Mouse (Mus musculus): ENCODE measurements around the gene Zdhhc7. TPM values are rescaled to one million over a fixed set of nuclear protein-coding genes. Genes with fewer than 3 reads are reported as not detected.
A peak's percentile ranks its signal among the peaks of the same experiment; 100 is the strongest.

Zdhhc7 gene
- polyA plus RNA-seq, 1 experiment: 93.4 TPM

- no peaks in the 10 kb centered on the region for H3K36me3 ChIP-seq (ENCODE audit: control insufficient read depth, insufficient read depth, low read length)
- H3K4me1 ChIP-seq (replicated peaks; ENCODE audit: control insufficient read depth, insufficient read depth, low read length): peaks cover 16% of the 10 kb centered on the region
- TF ChIP-seq CTCF (IDR thresholded peaks at IDR 0.05; ENCODE audit: borderline replicate concordance, control insufficient read depth, extremely low read depth, insufficient read depth, low read length, poor library complexity) (no peak), POLR2A (IDR thresholded peaks at IDR 0.05; ENCODE audit: control insufficient read depth, extremely low read depth, insufficient read depth, low read length, poor library complexity) (no peak)
- H3K27me3 ChIP-seq (ENCODE audit: control insufficient read depth, insufficient read depth, low read length): no peaks in the 10 kb centered on the region
- 6% methylated on average over 25 of the region's 25 CpGs for WGBS
- H3K4me3 ChIP-seq (ENCODE audit: control insufficient read depth, insufficient read depth, low read length): peak overlapping the region; percentile 92
- no peak overlapping the region for H3K27ac ChIP-seq (ENCODE audit: control insufficient read depth, insufficient read depth, low read length)
- DNase-seq: no peak
Measured at GRCm38 (mm10) chr8:120100388-120101067, 754 bp downstream of the Zdhhc7 start.

- Histone ChIP-seq H3K4me1 (replicated peaks; ENCODE audit: control insufficient read depth, insufficient read depth, low read length) (peaks cover 8% of the 10 kb centered on the region; the same call in 1 of the 2 replicates), H3K27me3 (ENCODE audit: control insufficient read depth, insufficient read depth, low read length) (no peaks in the 10 kb centered on the region), H3K36me3 (ENCODE audit: control insufficient read depth, insufficient read depth, low read length) (peaks cover 14% of the 10 kb centered on the region), H3K27ac (ENCODE audit: control insufficient read depth, insufficient read depth, low read length) (no peak overlapping the region), H3K4me3 (ENCODE audit: control insufficient read depth, insufficient read depth, low read length) (no peak overlapping the region)
- 89% methylated on average over 2 of the region's 2 CpGs for WGBS
- DNase-seq: no peak
- TF ChIP-seq POLR2A (IDR thresholded peaks at IDR 0.05; ENCODE audit: control insufficient read depth, extremely low read depth, insufficient read depth, low read length, poor library complexity): no peak
- TF ChIP-seq CTCF (IDR thresholded peaks at IDR 0.05; ENCODE audit: borderline replicate concordance, control insufficient read depth, extremely low read depth, insufficient read depth, low read length, poor library complexity): no peak
Measured at GRCm38 (mm10) chr8:120096486-120096885, 4.8 kb downstream of the Zdhhc7 start.

GRCm38 (mm10) chr8:120094801-120095200 lies 6.5 kb downstream of the Zdhhc7 start:
- H3K4me3 ChIP-seq (ENCODE audit: control insufficient read depth, insufficient read depth, low read length): no peak overlapping the region
- H3K4me1 ChIP-seq (replicated peaks; ENCODE audit: control insufficient read depth, insufficient read depth, low read length): 0 out of 2 replicates have a peak, but pooled peaks cover 3% of the 10 kb centered on the region
- WGBS: 93% methylated on average over 10 of the region's 10 CpGs
- peaks cover 17% of the 10 kb centered on the region for H3K36me3 ChIP-seq (ENCODE audit: control insufficient read depth, insufficient read depth, low read length)
- no peak overlapping the region for H3K27ac ChIP-seq (ENCODE audit: control insufficient read depth, insufficient read depth, low read length)
- DNase-seq: no peak
- TF ChIP-seq CTCF (IDR thresholded peaks at IDR 0.05; ENCODE audit: borderline replicate concordance, control insufficient read depth, extremely low read depth, insufficient read depth, low read length, poor library complexity): no peak
- TF ChIP-seq POLR2A (IDR thresholded peaks at IDR 0.05; ENCODE audit: control insufficient read depth, extremely low read depth, insufficient read depth, low read length, poor library complexity): no peak
- no peaks in the 10 kb centered on the region for H3K27me3 ChIP-seq (ENCODE audit: control insufficient read depth, insufficient read depth, low read length)

- DNase-seq: no peak
- Histone ChIP-seq H3K4me1 (replicated peaks; ENCODE audit: control insufficient read depth, insufficient read depth, low read length) (0 out of 2 replicates have a peak, but pooled peaks cover 3% of the 10 kb centered on the region), H3K27me3 (ENCODE audit: control insufficient read depth, insufficient read depth, low read length) (no peaks in the 10 kb centered on the region), H3K27ac (ENCODE audit: control insufficient read depth, insufficient read depth, low read length) (no peak overlapping the region), H3K36me3 (ENCODE audit: control insufficient read depth, insufficient read depth, low read length) (peaks cover 23% of the 10 kb centered on the region), H3K4me3 (ENCODE audit: control insufficient read depth, insufficient read depth, low read length) (no peak overlapping the region)
- no peak for TF ChIP-seq CTCF (IDR thresholded peaks at IDR 0.05; ENCODE audit: borderline replicate concordance, control insufficient read depth, extremely low read depth, insufficient read depth, low read length, poor library complexity)
- TF ChIP-seq POLR2A (IDR thresholded peaks at IDR 0.05; ENCODE audit: control insufficient read depth, extremely low read depth, insufficient read depth, low read length, poor library complexity): no peak
- WGBS: 98% methylated on average over 3 of the region's 3 CpGs
Measured at GRCm38 (mm10) chr8:120093103-120093502, 8.2 kb downstream of the Zdhhc7 start.

- TF ChIP-seq POLR2A (IDR thresholded peaks at IDR 0.05; ENCODE audit: control insufficient read depth, extremely low read depth, insufficient read depth, low read length, poor library complexity) (no peak), CTCF (IDR thresholded peaks at IDR 0.05; ENCODE audit: borderline replicate concordance, control insufficient read depth, extremely low read depth, insufficient read depth, low read length, poor library complexity) (no peak)
- Histone ChIP-seq H3K36me3 (ENCODE audit: control insufficient read depth, insufficient read depth, low read length) (peaks cover 44% of the 10 kb centered on the region), H3K4me1 (replicated peaks; ENCODE audit: control insufficient read depth, insufficient read depth, low read length) (0 out of 2 replicates have a peak, but pooled peaks cover 2% of the 10 kb centered on the region), H3K27me3 (ENCODE audit: control insufficient read depth, insufficient read depth, low read length) (no peaks in the 10 kb centered on the region), H3K27ac (ENCODE audit: control insufficient read depth, insufficient read depth, low read length) (no peak overlapping the region), H3K4me3 (ENCODE audit: control insufficient read depth, insufficient read depth, low read length) (no peak overlapping the region)
- WGBS: 92% methylated on average over 3 of the region's 3 CpGs
- DNase-seq: no peak
Measured at GRCm38 (mm10) chr8:120091032-120091431, 10.2 kb downstream of the Zdhhc7 start.

- peaks cover 56% of the 10 kb centered on the region for H3K36me3 ChIP-seq (ENCODE audit: control insufficient read depth, insufficient read depth, low read length)
Measured at GRCm38 (mm10) chr8:120089511-120089910, 11.8 kb downstream of the Zdhhc7 start.

More at GRCm38 (mm10) chr8:120089511-120089910, 11.8 kb downstream of the Zdhhc7 start:
- WGBS: 97% methylated on average over 7 of the region's 7 CpGs
- DNase-seq: no peak
- TF ChIP-seq POLR2A (IDR thresholded peaks at IDR 0.05; ENCODE audit: control insufficient read depth, extremely low read depth, insufficient read depth, low read length, poor library complexity) (no peak), CTCF (IDR thresholded peaks at IDR 0.05; ENCODE audit: borderline replicate concordance, control insufficient read depth, extremely low read depth, insufficient read depth, low read length, poor library complexity) (no peak)
- Histone ChIP-seq H3K4me1 (replicated peaks; ENCODE audit: control insufficient read depth, insufficient read depth, low read length) (no peaks in the 10 kb centered on the region), H3K27me3 (ENCODE audit: control insufficient read depth, insufficient read depth, low read length) (no peaks in the 10 kb centered on the region), H3K27ac (ENCODE audit: control insufficient read depth, insufficient read depth, low read length) (no peak overlapping the region), H3K4me3 (ENCODE audit: control insufficient read depth, insufficient read depth, low read length) (no peak overlapping the region)

Data from thymus, adult 2 months (tissue).